Mouse (Mus musculus): ENCODE data around the gene Otp. TPM values are rescaled to one million over a fixed set of nuclear protein-coding genes. Genes with fewer than 3 reads are reported as not detected.

Otp gene
- polyA plus RNA-seq, 1 experiment from 2014 or later = 0.50 TPM

DNA sequence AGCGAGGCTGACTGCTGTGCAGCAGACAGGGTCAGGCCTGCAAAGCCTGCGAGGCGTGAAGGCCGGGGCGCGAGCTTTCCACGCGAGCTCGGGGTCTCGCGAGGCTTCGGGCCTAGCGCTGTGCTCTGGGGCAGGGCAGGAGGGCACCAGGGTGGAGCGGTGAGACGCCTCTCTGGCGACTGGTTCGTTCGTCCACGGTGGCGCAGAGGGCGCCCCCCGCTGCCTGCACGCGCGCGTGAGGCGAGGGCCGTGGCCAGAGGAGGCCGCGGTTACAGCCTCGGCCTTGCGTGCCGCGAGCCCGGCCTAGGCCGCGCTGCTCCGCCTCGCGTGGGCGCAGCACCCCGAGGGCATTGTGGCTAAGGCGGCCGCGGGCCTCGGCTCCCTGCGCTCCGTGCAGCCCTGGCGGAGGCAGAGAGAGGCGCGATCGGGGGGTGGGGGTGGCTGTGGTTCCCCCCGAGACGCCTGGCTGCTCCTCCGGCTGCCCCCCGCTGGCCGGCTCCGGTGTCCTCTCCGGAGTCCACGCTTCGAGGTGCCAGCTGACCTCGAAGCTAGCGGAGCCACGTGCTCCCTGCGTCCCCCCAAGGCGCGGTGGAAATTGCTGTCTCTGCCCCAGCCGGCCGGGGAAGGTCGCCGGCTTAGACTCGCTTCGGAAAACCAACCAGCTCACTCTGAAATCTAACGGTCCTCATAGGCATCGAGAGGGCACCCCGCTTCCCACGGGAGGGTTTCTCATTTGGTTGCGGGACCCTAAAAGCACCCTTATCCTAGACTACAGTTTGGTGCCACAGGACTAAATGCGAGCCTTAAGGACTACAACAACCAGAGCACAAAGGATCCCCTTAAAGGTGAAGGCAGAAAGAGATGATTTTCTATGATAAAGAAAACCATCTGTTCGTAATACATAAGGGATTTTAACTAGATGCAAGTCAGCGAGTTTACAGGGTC, 10.2 kb downstream of the Otp start:
- peak overlapping the region; percentile 22; the same call in 1 of the 2 replicates for H3K9ac ChIP-seq
- ATAC-seq (ENCODE audit: insufficient number of reproducible peaks, insufficient read depth, low FRiP score, low TSS enrichment) = 0 out of 2 replicates have a peak, but pooled peaks have one; percentile 56
- WGBS = 2% methylated on average over 81 of the region's 81 CpGs

DNA sequence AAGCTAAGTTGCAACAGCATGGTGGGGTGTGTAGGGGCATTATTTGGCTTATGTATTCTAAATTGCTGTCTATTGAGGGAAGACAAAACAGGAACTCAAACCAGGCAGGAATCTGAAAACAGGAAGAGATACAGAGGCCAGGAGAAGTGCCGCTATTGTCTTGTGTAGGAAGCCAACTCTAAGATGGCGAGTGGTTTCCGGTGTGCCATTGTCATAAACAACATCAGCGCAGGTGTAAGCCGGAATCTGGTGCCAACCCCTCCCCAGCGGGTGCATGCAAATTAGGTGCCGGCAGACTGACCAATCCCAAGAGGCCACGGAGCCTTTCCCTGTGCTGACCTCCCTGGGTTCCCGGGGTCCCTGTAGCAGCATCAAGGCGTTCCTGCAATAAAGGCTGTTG, 32.4 kb downstream of the Otp start:
- H3K27ac ChIP-seq = no peak overlapping the region
- no peak overlapping the region for H3K4me3 ChIP-seq
- no peaks in the 10 kb centered on the region; the same call in 1 of the 2 replicates for H3K4me1 ChIP-seq
- H3K27me3 ChIP-seq = no peaks in the 10 kb centered on the region
- H3K9ac ChIP-seq = no peak overlapping the region
- no peaks in the 10 kb centered on the region for H3K36me3 ChIP-seq
- no peak for ATAC-seq (ENCODE audit: insufficient number of reproducible peaks, insufficient read depth, low FRiP score, low TSS enrichment)
- no peaks in the 10 kb centered on the region for H3K9me3 ChIP-seq
- H3K4me2 ChIP-seq (replicated peaks) = no peak overlapping the region
- 92% methylated on average over 10 of the region's 10 CpGs for WGBS

More for the DNA sequence above, 10.2 kb downstream of the Otp start:
- H3K27me3 ChIP-seq = peaks cover 82% of the 10 kb centered on the region
- peak overlapping the region; percentile 27 for H3K4me3 ChIP-seq
- no peaks in the 10 kb centered on the region for H3K36me3 ChIP-seq
- no peaks in the 10 kb centered on the region for H3K9me3 ChIP-seq
- H3K4me2 ChIP-seq (replicated peaks) = peak overlapping the region; percentile 51
- H3K4me1 ChIP-seq = peaks cover 22% of the 10 kb centered on the region
- H3K27ac ChIP-seq = no peak overlapping the region

DNA sequence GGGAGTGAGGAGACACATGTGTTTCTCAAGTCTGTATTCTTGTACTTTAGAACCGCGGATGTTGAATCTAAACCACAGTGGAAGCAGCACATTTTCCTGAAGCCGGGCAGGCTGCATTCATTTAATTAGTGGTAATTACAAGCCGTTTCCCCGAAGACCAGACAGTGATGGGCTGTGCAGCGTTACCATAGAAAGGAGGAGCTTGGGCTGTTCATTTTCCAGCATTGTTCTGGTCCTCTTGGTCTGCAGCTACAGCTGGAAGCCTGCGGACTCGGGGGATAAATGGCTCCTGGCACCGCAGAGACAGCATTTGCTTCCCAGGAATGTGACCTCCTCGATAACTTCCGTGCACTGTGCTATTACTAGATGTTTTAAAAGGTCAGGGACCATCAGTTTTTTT, 37.6 kb downstream of the Otp start:
- peak overlapping the region; percentile 43 for H3K4me2 ChIP-seq (replicated peaks)
- H3K36me3 ChIP-seq = no peaks in the 10 kb centered on the region
- WGBS = 5% methylated on average over 11 of the region's 11 CpGs
- no peaks in the 10 kb centered on the region; the same call in 1 of the 2 replicates for H3K4me1 ChIP-seq
- no peaks in the 10 kb centered on the region for H3K9me3 ChIP-seq
- no peak overlapping the region for H3K4me3 ChIP-seq
- 0 out of 2 replicates have a peak overlapping the region, but pooled peaks have one; percentile 15 for H3K9ac ChIP-seq
- H3K27me3 ChIP-seq = no peaks in the 10 kb centered on the region
- ATAC-seq (ENCODE audit: insufficient number of reproducible peaks, insufficient read depth, low FRiP score, low TSS enrichment) = no peak
- H3K27ac ChIP-seq = no peak overlapping the region

DNA sequence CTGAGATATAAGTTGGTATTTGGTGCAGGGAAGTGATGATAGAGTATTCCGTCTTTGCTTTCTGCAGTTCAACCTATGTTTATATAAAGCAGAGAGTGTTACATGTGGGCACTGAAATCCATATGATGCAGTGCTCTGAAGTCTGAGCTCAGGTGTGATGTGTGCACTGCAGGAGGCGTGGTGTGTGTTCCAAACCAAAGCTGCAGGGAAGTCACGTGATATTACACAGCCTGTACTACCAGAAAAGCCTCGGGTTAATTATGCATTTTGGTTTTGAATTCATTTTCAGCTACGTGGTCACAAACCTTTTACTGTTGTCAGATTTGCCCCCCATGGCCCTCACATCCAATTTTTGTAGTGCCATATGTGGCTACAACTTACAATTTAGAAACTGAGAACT, 40.3 kb downstream of the Otp start:
- Histone ChIP-seq H3K9me3 (no peaks in the 10 kb centered on the region), H3K4me2 (replicated peaks) (no peak overlapping the region), H3K36me3 (no peaks in the 10 kb centered on the region), H3K27me3 (no peaks in the 10 kb centered on the region), H3K9ac (no peak overlapping the region), H3K4me3 (no peak overlapping the region), H3K27ac (no peak overlapping the region), H3K4me1 (no peaks in the 10 kb centered on the region; the same call in 1 of the 2 replicates)
- no peak for ATAC-seq (ENCODE audit: insufficient number of reproducible peaks, insufficient read depth, low FRiP score, low TSS enrichment)
- 65% methylated on average over 5 of the region's 5 CpGs for WGBS

DNA sequence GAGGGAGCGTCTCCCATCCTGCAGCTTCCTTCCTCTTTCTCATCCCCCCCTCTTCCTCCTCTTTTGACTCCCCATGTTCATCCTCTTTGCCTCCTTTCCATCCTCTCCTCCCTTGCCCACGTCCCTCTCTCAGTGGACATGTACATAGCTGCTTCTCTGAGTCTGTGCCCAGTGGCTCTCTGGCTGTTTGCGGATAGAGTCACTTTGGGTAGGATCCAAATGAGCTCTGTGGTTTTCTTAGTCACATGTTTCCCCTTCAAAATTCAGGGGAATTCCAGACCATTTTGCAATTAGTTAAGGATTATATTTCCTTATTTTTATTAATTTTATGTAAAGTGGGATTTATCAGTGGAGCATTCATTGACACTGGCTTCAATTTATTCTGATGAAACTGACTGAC, 52.7 kb downstream of the Otp start:
- no peaks in the 10 kb centered on the region for H3K36me3 ChIP-seq
- no peaks in the 10 kb centered on the region for H3K4me1 ChIP-seq
- WGBS = 74% methylated on average over 3 of the region's 3 CpGs
- H3K27ac ChIP-seq = no peak overlapping the region
- H3K4me3 ChIP-seq = no peak overlapping the region
- H3K27me3 ChIP-seq = peaks cover 22% of the 10 kb centered on the region
- H3K4me2 ChIP-seq (replicated peaks) = no peak overlapping the region
- no peak overlapping the region for H3K9ac ChIP-seq
- no peak for ATAC-seq (ENCODE audit: insufficient number of reproducible peaks, insufficient read depth, low FRiP score, low TSS enrichment)
- no peaks in the 10 kb centered on the region for H3K9me3 ChIP-seq

Other genes starting within 250 kb of the Otp start
- 246 and 278 TPM in 2 replicates for gene Tbca, start 86.7 kb upstream of the Otp start, polyA plus RNA-seq (2016; fragmentation: Nextera tagmentation; extraction: Ambion mirVana)
- gene Wdr41, start 100.7 kb downstream of the Otp start, polyA plus RNA-seq (2016; fragmentation: Nextera tagmentation; extraction: Ambion mirVana) = 25.0 and 28.6 TPM in 2 replicates

All from embryonic facial prominence, embryonic 12.5 days (tissue).